Mouse (Mus musculus): ENCODE data around the gene Cgrrf1. TPM values are rescaled to one million over a fixed set of nuclear protein-coding genes. Genes with fewer than 3 reads are reported as not detected.
"Not testable (repeated sequence)": the region's sequence is repeated elsewhere in the genome, so short reads cannot be mapped to it uniquely, and the experiment has no call there.

Cgrrf1 gene
- polyA plus RNA-seq, 1 experiment from 2014 or later = 26.8 TPM

- WGBS = 82% methylated on average over 4 of the region's 4 CpGs
- Histone ChIP-seq H3K9me3 (replicated peaks) (no peaks in the 10 kb centered on the region), H3K36me3 (peaks cover 16% of the 10 kb centered on the region), H3K4me1 (replicated peaks) (peaks cover 7% of the 10 kb centered on the region), H3K4me2 (no peak overlapping the region), H3K4me3 (no peak overlapping the region), H3K9ac (no peak overlapping the region), H3K27me3 (replicated peaks) (no peaks in the 10 kb centered on the region), H3K27ac (ENCODE audit: poor library complexity, severe bottlenecking) (no peak overlapping the region)
- no peak for ATAC-seq (ENCODE audit: insufficient number of reproducible peaks, low FRiP score)
These were observed 28.7 kb upstream of the Cgrrf1 start for GRCm38 (mm10) chr14:46803259-46803658.

DNA sequence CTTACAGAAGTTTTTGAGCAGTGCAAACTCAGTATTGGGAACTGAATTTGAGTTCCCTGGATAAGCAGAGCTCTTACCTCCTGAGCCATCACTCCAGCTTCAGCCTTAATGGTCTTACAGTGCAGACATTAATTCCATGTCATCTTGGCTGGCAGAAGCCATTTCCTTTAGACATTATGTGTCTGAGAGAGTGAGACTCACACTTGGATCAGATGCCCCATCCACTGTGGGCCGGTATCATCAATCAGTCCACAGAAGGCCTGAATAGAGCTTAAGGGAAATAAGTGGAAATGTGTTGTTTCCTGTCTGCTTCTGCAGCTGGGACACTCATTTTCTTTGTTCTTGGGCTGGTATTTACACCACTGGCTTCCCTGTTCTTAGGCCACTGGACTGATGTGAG lies 28.1 kb upstream of the Cgrrf1 start:
- peaks cover 16% of the 10 kb centered on the region for H3K36me3 ChIP-seq
- H3K4me1 ChIP-seq (replicated peaks) = peaks cover 7% of the 10 kb centered on the region
- no peak for ATAC-seq (ENCODE audit: insufficient number of reproducible peaks, low FRiP score)
- 63% methylated on average over 1 of the region's 1 CpGs for WGBS
- no peak overlapping the region for H3K4me2 ChIP-seq
- H3K9ac ChIP-seq = no peak overlapping the region
- H3K27me3 ChIP-seq (replicated peaks) = no peaks in the 10 kb centered on the region
- no peak overlapping the region for H3K27ac ChIP-seq (ENCODE audit: poor library complexity, severe bottlenecking)
- H3K9me3 ChIP-seq (replicated peaks) = no peaks in the 10 kb centered on the region
- no peak overlapping the region for H3K4me3 ChIP-seq

GRCm38 (mm10) chr14:46806186-46806585 lies 25.7 kb upstream of the Cgrrf1 start:
- WGBS = 74% methylated on average over 5 of the region's 5 CpGs
- no peak for ATAC-seq (ENCODE audit: insufficient number of reproducible peaks, low FRiP score)

GRCm38 (mm10) chr14:46807927-46808326 lies 24.0 kb upstream of the Cgrrf1 start:
- H3K27ac ChIP-seq (ENCODE audit: poor library complexity, severe bottlenecking) = no peak overlapping the region
- no peak overlapping the region for H3K4me3 ChIP-seq
- WGBS = 84% methylated on average over 3 of the region's 3 CpGs
- no peaks in the 10 kb centered on the region for H3K27me3 ChIP-seq (replicated peaks)
- H3K4me1 ChIP-seq (replicated peaks) = no peaks in the 10 kb centered on the region
- H3K4me2 ChIP-seq = no peak overlapping the region
- no peak for ATAC-seq (ENCODE audit: insufficient number of reproducible peaks, low FRiP score)
- H3K9me3 ChIP-seq (replicated peaks) = no peaks in the 10 kb centered on the region
- H3K9ac ChIP-seq = no peak overlapping the region
- H3K36me3 ChIP-seq = peaks cover 39% of the 10 kb centered on the region

More at GRCm38 (mm10) chr14:46806186-46806585, 25.7 kb upstream of the Cgrrf1 start:
- Histone ChIP-seq H3K4me1 (replicated peaks) (peaks cover 1% of the 10 kb centered on the region), H3K9me3 (replicated peaks) (no peaks in the 10 kb centered on the region), H3K27ac (ENCODE audit: poor library complexity, severe bottlenecking) (no peak overlapping the region), H3K4me2 (no peak overlapping the region), H3K9ac (no peak overlapping the region), H3K4me3 (no peak overlapping the region), H3K27me3 (replicated peaks) (no peaks in the 10 kb centered on the region), H3K36me3 (peaks cover 26% of the 10 kb centered on the region)

DNA sequence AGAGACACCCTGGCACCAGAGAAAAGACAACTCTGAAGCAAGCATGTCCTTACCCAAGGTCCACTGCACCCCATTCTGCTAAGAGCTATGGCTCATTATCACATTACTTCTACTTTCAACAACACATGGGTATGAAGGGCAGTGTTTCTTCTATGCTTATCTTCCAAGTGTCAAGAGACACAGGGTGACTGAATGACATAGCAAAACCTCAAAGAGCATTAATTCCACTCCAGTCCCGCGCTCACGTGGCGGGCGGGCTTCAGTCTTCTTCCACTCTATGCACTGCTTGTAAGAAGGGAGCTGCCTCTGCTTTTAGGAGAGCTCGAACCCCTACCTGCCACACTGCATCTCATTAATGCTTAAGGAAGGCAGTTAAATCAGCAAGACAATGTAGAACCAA lies 16.3 kb upstream of the Cgrrf1 start:
- no peaks in the 10 kb centered on the region for H3K27me3 ChIP-seq (replicated peaks)
- H3K36me3 ChIP-seq = peaks cover 46% of the 10 kb centered on the region
- H3K4me1 ChIP-seq (replicated peaks) = peaks cover 25% of the 10 kb centered on the region
- WGBS = 63% methylated on average over 6 of the region's 6 CpGs
- 0 out of 2 replicates have a peak overlapping the region, but pooled peaks have one; percentile 0 for H3K4me2 ChIP-seq
- H3K9ac ChIP-seq = no peak overlapping the region
- H3K27ac ChIP-seq (ENCODE audit: poor library complexity, severe bottlenecking) = no peak overlapping the region
- H3K9me3 ChIP-seq (replicated peaks) = no peaks in the 10 kb centered on the region
- ATAC-seq (ENCODE audit: insufficient number of reproducible peaks, low FRiP score) = peak; percentile 82
- H3K4me3 ChIP-seq = no peak overlapping the region

- Histone ChIP-seq H3K9ac (no peak overlapping the region), H3K36me3 (peaks cover 36% of the 10 kb centered on the region), H3K4me1 (replicated peaks) (peaks cover 30% of the 10 kb centered on the region), H3K27me3 (replicated peaks) (no peaks in the 10 kb centered on the region), H3K4me3 (no peak overlapping the region), H3K4me2 (no peak overlapping the region), H3K27ac (ENCODE audit: poor library complexity, severe bottlenecking) (no peak overlapping the region), H3K9me3 (replicated peaks) (no peaks in the 10 kb centered on the region)
- WGBS = 84% methylated on average over 8 of the region's 8 CpGs
- no peak for ATAC-seq (ENCODE audit: insufficient number of reproducible peaks, low FRiP score)
These were observed 14.9 kb upstream of the Cgrrf1 start for GRCm38 (mm10) chr14:46816916-46817622.

DNA sequence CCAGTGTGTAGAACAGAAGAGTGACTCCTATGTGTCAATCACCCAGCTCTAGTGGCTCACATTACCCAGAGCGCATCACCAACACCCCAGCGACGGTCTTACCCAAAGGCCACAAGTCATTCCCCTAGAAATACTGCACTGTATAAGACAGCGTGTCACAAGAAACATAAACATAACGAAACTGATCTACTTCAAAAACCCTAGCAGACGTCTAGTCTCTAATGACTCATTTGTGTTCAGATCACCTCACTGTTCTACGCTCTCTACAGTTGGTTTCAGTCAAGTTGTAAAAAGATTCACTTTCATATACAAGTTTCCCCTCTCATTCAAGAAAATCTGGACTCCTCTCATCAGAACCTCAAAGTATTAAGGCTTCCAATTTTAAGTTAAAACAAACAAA lies 13.2 kb upstream of the Cgrrf1 start:
- no peak overlapping the region for H3K4me2 ChIP-seq
- no peak overlapping the region for H3K9ac ChIP-seq
- ATAC-seq (ENCODE audit: insufficient number of reproducible peaks, low FRiP score) = no peak
- H3K9me3 ChIP-seq (replicated peaks) = no peaks in the 10 kb centered on the region
- H3K27ac ChIP-seq (ENCODE audit: poor library complexity, severe bottlenecking) = no peak overlapping the region
- no peaks in the 10 kb centered on the region for H3K27me3 ChIP-seq (replicated peaks)
- H3K4me1 ChIP-seq (replicated peaks) = peaks cover 30% of the 10 kb centered on the region
- H3K4me3 ChIP-seq = no peak overlapping the region
- H3K36me3 ChIP-seq = peaks cover 22% of the 10 kb centered on the region
- 90% methylated on average over 7 of the region's 7 CpGs for WGBS

DNA sequence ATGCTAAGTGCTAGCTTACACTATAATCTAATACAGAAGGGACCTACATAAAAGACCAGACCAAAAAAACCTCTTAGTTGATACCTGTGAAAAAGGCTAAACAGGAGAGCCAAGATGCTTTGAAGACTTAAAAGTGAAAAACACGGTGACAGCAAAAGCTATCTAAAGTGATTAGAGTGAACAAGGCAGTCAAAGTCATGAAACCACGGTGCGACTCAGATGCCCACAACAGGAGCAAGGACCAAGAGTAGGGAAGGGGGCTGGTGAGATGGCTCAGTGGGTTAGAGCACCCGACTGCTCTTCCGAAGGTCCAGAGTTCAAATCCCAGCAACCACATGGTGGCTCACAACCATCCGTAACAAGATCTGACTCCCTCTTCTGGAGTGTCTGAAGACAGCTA lies 12.0 kb upstream of the Cgrrf1 start:
- H3K4me1 ChIP-seq (replicated peaks) = peaks cover 30% of the 10 kb centered on the region

GRCm38 (mm10) chr14:46821271-46821872 lies 10.6 kb upstream of the Cgrrf1 start:
- ATAC-seq (ENCODE audit: insufficient number of reproducible peaks, low FRiP score) = 0 out of 2 replicates have a peak, but pooled peaks have one; percentile 3

More for the DNA sequence above, 12.0 kb upstream of the Cgrrf1 start:
- H3K4me3 ChIP-seq; ATAC-seq (ENCODE audit: insufficient number of reproducible peaks, low FRiP score); H3K27ac ChIP-seq (ENCODE audit: poor library complexity, severe bottlenecking); H3K27me3 ChIP-seq (replicated peaks); H3K9me3 ChIP-seq (replicated peaks); H3K4me2 ChIP-seq; H3K9ac ChIP-seq: not testable (repeated sequence)
- H3K36me3 ChIP-seq = peaks cover 17% of the 10 kb centered on the region
- 86% methylated on average over 5 of the region's 6 CpGs for WGBS

GRCm38 (mm10) chr14:46821873-46822716 lies 9.8 kb upstream of the Cgrrf1 start, which contains the start of gene Gmfb:
TSS of gene Gmfb (minus strand) at chr14:46822242.
- Histone ChIP-seq H3K4me1 (replicated peaks) (peaks cover 15% of the 10 kb centered on the region), H3K27ac (ENCODE audit: poor library complexity, severe bottlenecking) (peak within 1 kb of the TSS; percentile 81), H3K4me3 (peak within 1 kb of the TSS; percentile 61), H3K36me3 (peaks cover 6% of the 10 kb centered on the region), H3K4me2 (peak within 1 kb of the TSS; percentile 91), H3K9ac (peak within 1 kb of the TSS; percentile 77), H3K27me3 (replicated peaks) (no peaks in the 10 kb centered on the region), H3K9me3 (replicated peaks) (no peaks in the 10 kb centered on the region)
- under 1% methylated on average over 65 of the region's 65 CpGs for WGBS
- ATAC-seq (ENCODE audit: insufficient number of reproducible peaks, low FRiP score) = peak; percentile 96

More at GRCm38 (mm10) chr14:46821271-46821872, 10.6 kb upstream of the Cgrrf1 start:
- Histone ChIP-seq H3K9ac (peak overlapping the region; percentile 77), H3K4me2 (peak overlapping the region; percentile 91), H3K4me3 (peak overlapping the region; percentile 61), H3K27ac (ENCODE audit: poor library complexity, severe bottlenecking) (peak overlapping the region; percentile 81), H3K4me1 (replicated peaks) (peaks cover 21% of the 10 kb centered on the region), H3K9me3 (replicated peaks) (no peaks in the 10 kb centered on the region), H3K27me3 (replicated peaks) (no peaks in the 10 kb centered on the region), H3K36me3 (peaks cover 12% of the 10 kb centered on the region)
- under 1% methylated on average over 11 of the region's 11 CpGs for WGBS

DNA sequence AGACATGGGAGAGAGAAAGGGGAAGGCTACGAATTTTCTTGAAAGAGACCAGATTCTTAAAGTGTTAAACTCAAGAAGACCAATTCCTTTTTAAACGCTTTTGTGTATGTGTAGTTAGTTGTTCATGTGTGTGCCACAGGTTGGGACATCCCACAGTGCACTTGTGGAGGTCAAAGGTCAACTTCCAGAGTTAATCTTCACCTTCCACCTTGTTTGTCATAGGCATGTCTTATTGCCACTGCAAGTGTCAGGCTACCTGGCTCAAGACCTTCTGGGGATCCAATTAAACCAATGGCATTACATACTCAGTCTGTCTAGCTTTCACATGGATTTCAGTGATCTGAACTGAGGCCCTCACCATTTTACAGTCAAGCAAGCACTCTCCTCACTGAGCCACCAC lies 7.9 kb upstream of the Cgrrf1 start:
- 73% methylated on average over 2 of the region's 2 CpGs for WGBS
- H3K9me3 ChIP-seq (replicated peaks) = no peaks in the 10 kb centered on the region
- H3K27ac ChIP-seq (ENCODE audit: poor library complexity, severe bottlenecking) = no peak overlapping the region
- H3K27me3 ChIP-seq (replicated peaks) = no peaks in the 10 kb centered on the region
- no peak overlapping the region for H3K4me3 ChIP-seq
- H3K9ac ChIP-seq = no peak overlapping the region
- H3K4me2 ChIP-seq = no peak overlapping the region
- peaks cover 14% of the 10 kb centered on the region for H3K4me1 ChIP-seq (replicated peaks)
- peaks cover 3% of the 10 kb centered on the region; the same call in 1 of the 2 replicates for H3K36me3 ChIP-seq
- ATAC-seq (ENCODE audit: insufficient number of reproducible peaks, low FRiP score) = no peak

All from heart, embryonic 12.5 days (tissue).